Mouse (Mus musculus): ENCODE results near the gene Eif4ebp2.

DNA sequence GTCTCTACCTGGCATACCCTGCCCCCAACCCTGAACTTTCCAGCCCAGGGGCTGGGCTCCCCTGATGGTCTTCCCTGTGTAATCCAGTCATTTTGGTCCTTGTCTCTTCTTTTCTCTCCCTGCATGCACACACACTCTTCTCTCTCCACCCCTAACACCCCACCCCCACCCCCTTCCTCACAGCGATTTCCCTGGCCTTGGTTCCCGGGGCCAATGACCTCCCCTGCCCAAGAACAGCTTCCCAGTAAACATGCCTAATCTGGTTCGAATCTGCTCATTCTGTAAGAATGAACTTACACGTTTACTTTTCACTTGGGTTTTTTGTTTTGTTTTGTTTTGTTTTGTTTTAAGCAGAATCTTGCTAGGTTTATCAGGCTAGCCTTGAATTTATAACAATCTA lies 42.7 kb downstream of the Eif4ebp2 start:
- TF ChIP-seq CTCF (IDR thresholded peaks at IDR 0.05; ENCODE audit: low read depth), result no peak
- no peak for TF ChIP-seq EP300 (IDR thresholded peaks at IDR 0.05; ENCODE audit: low read depth)
